Mouse (Mus musculus) erythroblast, embryonic 14.5 days (primary cell): ENCODE measurements around the gene Ntn3.

Experiments
- GATA1 ChIP-seq: IDR thresholded peaks from 2 replicates; pipeline ENCODE4 v1.6.1; 2012; ENCODE audit warnings: low read length, inconsistent platforms, mixed read lengths
- TAL1 ChIP-seq: IDR thresholded peaks from 3 replicates; pipeline ENCODE4 v1.6.1; 2012; ENCODE audit warnings: low read length, inconsistent platforms, mixed read lengths

- no peak for TF ChIP-seq GATA1
- TF ChIP-seq TAL1, result no peak
Observed at GRCm38 (mm10) chr17:24157121-24157520, 52.2 kb downstream of the Ntn3 start.
